Mouse (Mus musculus): ENCODE results near the gene Emp2. TPM values are rescaled to one million over a fixed set of nuclear protein-coding genes. Genes with fewer than 3 reads are reported as not detected.

Gene Emp2
- polyA plus RNA-seq, 1 experiment from 2014 or later, result 26.6 TPM

GRCm38 (mm10) chr16:10236601-10237000 lies 77.2 kb downstream of the Emp2 start:
- H3K36me3 ChIP-seq (ENCODE audit: control insufficient read depth, insufficient read depth, low read length), result no peaks in the 10 kb centered on the region
- H3K27me3 ChIP-seq (ENCODE audit: control insufficient read depth, insufficient read depth, low read length), result no peaks in the 10 kb centered on the region
- ATAC-seq (ENCODE audit: insufficient number of reproducible peaks, insufficient read depth, low FRiP score, low read depth), result no peak
- H3K9ac ChIP-seq (replicated peaks; ENCODE audit: low read depth, low read length), result no peak overlapping the region
- H3K4me2 ChIP-seq (replicated peaks; ENCODE audit: low read depth, low read length), result no peak overlapping the region
- no peaks in the 10 kb centered on the region for H3K4me1 ChIP-seq (ENCODE audit: control insufficient read depth, insufficient read depth, low read length)
- no peaks in the 10 kb centered on the region for H3K9me3 ChIP-seq (ENCODE audit: control insufficient read depth, low read depth, low read length)
- H3K4me3 ChIP-seq (ENCODE audit: low read depth, low read length), result no peak overlapping the region
- H3K27ac ChIP-seq (ENCODE audit: low read length), result no peak overlapping the region

Small RNA genes lying within 50 kb of the gene (microRNA-seq; reads per million reads assigned to microRNA genes)
- not detected for gene Gm22932

Other genes starting within 250 kb of the Emp2 start
- 0.33 TPM in 1 of 2 replicates, not detected in the other for gene Rpl39l, start 143.7 kb downstream of the Emp2 start, polyA plus RNA-seq (2014; fragmentation: Nextera tagmentation; extraction: Ambion mirVana)
- 1.0 TPM in 2 replicates for gene Atf7ip2, start 121.3 kb downstream of the Emp2 start, polyA plus RNA-seq (2014; fragmentation: Nextera tagmentation; extraction: Ambion mirVana)
- gene Tekt5, start 81.5 kb upstream of the Emp2 start, polyA plus RNA-seq (2014; fragmentation: Nextera tagmentation; extraction: Ambion mirVana), result 0.70 and 1.0 TPM in 2 replicates
- gene Nubp1, start 98.0 kb upstream of the Emp2 start, polyA plus RNA-seq (2014; fragmentation: Nextera tagmentation; extraction: Ambion mirVana), result 56.1 and 59.1 TPM in 2 replicates
- 11.4 and 16.0 TPM in 2 replicates for gene Tvp23a, start 133.4 kb upstream of the Emp2 start, polyA plus RNA-seq (2014; fragmentation: Nextera tagmentation; extraction: Ambion mirVana)
- gene Ciita, start 166.1 kb upstream of the Emp2 start, polyA plus RNA-seq (2014; fragmentation: Nextera tagmentation; extraction: Ambion mirVana), result 0.42 and 0.62 TPM in 2 replicates
- gene Dexi, start 229.1 kb upstream of the Emp2 start, polyA plus RNA-seq (2014; fragmentation: Nextera tagmentation; extraction: Ambion mirVana), result 25.9 and 28.6 TPM in 2 replicates
- 36.1 and 38.9 TPM in 2 replicates for gene Clec16a, start 231.4 kb upstream of the Emp2 start, polyA plus RNA-seq (2014; fragmentation: Nextera tagmentation; extraction: Ambion mirVana)

Measured in stomach, embryonic 14.5 days (tissue).